Mouse (Mus musculus) neural tube, embryonic 13.5 days (tissue): Measurements from ENCODE around the gene Morc1. TPM values are rescaled to one million over a fixed set of nuclear protein-coding genes. Genes with fewer than 3 reads are reported as not detected.

Experiments
- ATAC-seq: fragments of 200-750 bp; cut with Nextera tagmentation; 2 replicates; pipeline ENCODE4 v1.8.0; 2017; ENCODE audit warnings: low read depth, mild to moderate bottlenecking, moderate TSS enrichment, moderate library complexity
- H3K27ac ChIP-seq: fragments of 300-500 bp; sonication (generic); replicated peaks from 2 replicates; pipeline ENCODE4 v1.5.1; 2015; ENCODE audit warnings: moderate library complexity, mild to moderate bottlenecking, inconsistent platforms
- H3K27me3 ChIP-seq: fragments of 300-500 bp; sonication (generic); 2 replicates; pipeline ENCODE4 v1.6.1; 2015; ENCODE audit warnings: mild to moderate bottlenecking, inconsistent platforms
- H3K36me3 ChIP-seq: fragments of 300-500 bp; sonication (generic); 2 replicates; pipeline ENCODE4 v1.6.1; 2015; ENCODE audit warnings: mild to moderate bottlenecking, inconsistent platforms
- H3K4me1 ChIP-seq: fragments of 300-500 bp; sonication (generic); replicated peaks from 2 replicates; pipeline ENCODE4 v1.6.1; 2015; ENCODE audit warnings: inconsistent platforms
- H3K4me2 ChIP-seq: fragments of 300-500 bp; sonication (generic); 2 replicates; pipeline ENCODE4 v1.6.1; 2015; ENCODE audit warnings: inconsistent platforms, mild to moderate bottlenecking, moderate library complexity
- H3K4me3 ChIP-seq: fragments of 300-500 bp; sonication (generic); 2 replicates; pipeline ENCODE4 v1.5.1; 2015; ENCODE audit warnings: mild to moderate bottlenecking, inconsistent platforms
- H3K9ac ChIP-seq: fragments of 300-500 bp; sonication (generic); 2 replicates; pipeline ENCODE4 v1.6.1; 2015; ENCODE audit warnings: moderate library complexity, mild to moderate bottlenecking, inconsistent platforms
- H3K9me3 ChIP-seq: fragments of 300-500 bp; sonication (generic); 2 replicates; pipeline ENCODE4 v1.6.1; 2016; ENCODE audit warnings: inconsistent platforms
- whole genome bisulfite sequencing: fragments of 180-500 bp; shearing (Covaris S2); methylation state at CpG from one replicate; pipeline ENCODE4 v1.1.7; 2015; 5-methylcytosine and 5-hydroxymethylcytosine counted together
- polyA plus RNA-seq: library from polyadenylated mRNA; unstranded; fragments of >200 nt; fragmentation: Nextera tagmentation; extraction: Ambion mirVana; gene quantifications from 2 replicates; pipeline ENCODE4 v1.2.1, GENCODE M21; 2015

Gene Morc1
- polyA plus RNA-seq, 1 experiment from 2014 or later = 0.33 TPM

DNA sequence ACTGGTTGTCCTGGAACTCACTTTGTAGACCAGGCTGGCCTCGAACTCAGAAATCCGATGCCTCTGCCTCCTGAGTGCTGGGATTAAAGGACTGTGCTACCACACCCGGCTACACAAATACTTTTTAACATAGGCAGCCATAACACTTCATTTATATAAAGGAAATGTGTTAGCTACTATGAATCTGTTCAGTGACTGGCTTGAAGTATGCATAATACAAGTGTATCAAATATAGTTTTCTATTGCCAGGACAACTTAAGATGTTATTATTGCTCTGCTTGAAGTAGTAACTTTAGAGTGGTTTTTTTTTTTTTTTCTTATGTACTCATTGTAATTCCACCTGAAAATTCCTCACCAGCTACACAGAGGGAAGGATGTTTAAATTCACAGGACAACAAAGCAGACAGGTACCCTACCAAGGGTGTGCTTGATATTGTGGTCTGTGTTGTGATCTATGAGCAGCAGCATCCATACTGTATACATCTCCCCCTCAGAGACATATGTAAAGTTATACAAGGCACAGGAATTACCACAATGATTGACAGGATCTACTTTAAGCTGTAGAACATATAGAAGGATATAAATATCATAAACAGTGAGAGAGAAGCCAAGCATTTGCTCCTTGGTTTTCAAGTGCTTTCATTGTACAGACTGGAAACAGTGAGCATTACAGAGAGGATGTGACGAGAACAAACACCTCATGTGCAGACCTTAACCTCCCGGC, 85.9 kb downstream of the Morc1 start:
- H3K27me3 ChIP-seq = no peaks in the 10 kb centered on the region
- H3K4me2 ChIP-seq = no peak overlapping the region
- no peak overlapping the region for H3K27ac ChIP-seq
- 91% methylated on average over 5 of the region's 5 CpGs for WGBS
- H3K9ac ChIP-seq = no peak overlapping the region
- H3K9me3 ChIP-seq = no peaks in the 10 kb centered on the region
- no peaks in the 10 kb centered on the region for H3K36me3 ChIP-seq
- no peak overlapping the region for H3K4me3 ChIP-seq
- ATAC-seq = no peak
- H3K4me1 ChIP-seq = no peaks in the 10 kb centered on the region

DNA sequence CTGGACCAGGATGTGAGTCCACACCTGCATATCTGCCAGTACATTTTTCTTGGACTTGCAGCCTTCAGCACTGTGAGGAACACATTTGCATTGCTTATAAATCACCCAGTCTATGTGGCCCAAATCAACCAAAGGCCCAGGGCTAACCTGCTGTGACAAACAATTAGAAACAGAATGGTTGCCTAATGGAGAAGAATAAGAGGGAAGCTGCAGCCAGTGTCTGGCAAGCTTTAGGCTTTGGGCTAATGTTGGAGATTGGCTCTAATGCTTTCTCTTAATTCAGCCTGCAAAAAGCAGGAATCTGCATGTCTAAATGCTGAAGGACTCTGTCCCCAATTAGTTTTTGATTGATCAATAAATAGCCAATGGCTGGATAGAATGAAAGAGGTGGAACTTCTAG, 88.5 kb downstream of the Morc1 start:
- no peaks in the 10 kb centered on the region for H3K27me3 ChIP-seq
- no peak overlapping the region for H3K9ac ChIP-seq
- no peaks in the 10 kb centered on the region for H3K4me1 ChIP-seq
- no peak overlapping the region for H3K4me2 ChIP-seq
- ATAC-seq = no peak
- no peak overlapping the region for H3K27ac ChIP-seq
- no peaks in the 10 kb centered on the region for H3K36me3 ChIP-seq
- H3K4me3 ChIP-seq = no peak overlapping the region
- no peaks in the 10 kb centered on the region for H3K9me3 ChIP-seq

DNA sequence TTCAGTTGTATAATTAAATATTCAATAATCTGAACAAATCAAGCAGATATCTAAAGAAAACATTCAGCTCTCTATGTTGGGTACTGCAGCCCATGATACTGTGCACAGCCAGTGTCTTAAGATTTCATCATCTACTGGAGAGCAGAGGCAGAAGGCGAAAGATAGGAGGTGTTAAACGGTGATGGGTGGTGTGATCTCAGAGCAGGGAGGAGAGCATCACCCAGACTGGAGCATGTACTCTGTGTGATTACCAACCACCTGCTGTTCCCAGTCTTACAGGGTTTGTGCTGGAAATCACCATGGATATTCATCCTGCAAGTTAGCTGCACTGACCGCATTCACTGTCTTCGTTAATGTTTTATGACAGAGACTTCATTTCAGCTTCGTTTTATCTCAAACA, 106.1 kb downstream of the Morc1 start:
- Histone ChIP-seq H3K4me3 (no peak overlapping the region), H3K27me3 (no peaks in the 10 kb centered on the region), H3K27ac (no peak overlapping the region), H3K9ac (no peak overlapping the region), H3K36me3 (no peaks in the 10 kb centered on the region), H3K4me2 (no peak overlapping the region), H3K4me1 (no peaks in the 10 kb centered on the region), H3K9me3 (no peaks in the 10 kb centered on the region)
- 91% methylated on average over 5 of the region's 5 CpGs for WGBS
- no peak for ATAC-seq

GRCm38 (mm10) chr16:48562290-48563080, 131.4 kb downstream of the Morc1 start:
- Histone ChIP-seq H3K27me3 (no peaks in the 10 kb centered on the region), H3K36me3 (no peaks in the 10 kb centered on the region), H3K9me3 (no peaks in the 10 kb centered on the region), H3K4me1 (peaks cover 5% of the 10 kb centered on the region; the same call in 1 of the 2 replicates), H3K4me2 (no peak overlapping the region), H3K27ac (no peak overlapping the region), H3K4me3 (no peak overlapping the region), H3K9ac (no peak overlapping the region)
- WGBS = 17% methylated on average over 11 of the region's 11 CpGs
- 0 out of 2 replicates have a peak, but pooled peaks have one; percentile 36 for ATAC-seq

- WGBS = 12% methylated on average over 9 of the region's 9 CpGs
- H3K36me3 ChIP-seq = no peaks in the 10 kb centered on the region
- no peak overlapping the region for H3K4me3 ChIP-seq
- ATAC-seq = peak; percentile 88
- no peaks in the 10 kb centered on the region for H3K9me3 ChIP-seq
- H3K4me1 ChIP-seq = no peaks in the 10 kb centered on the region
- no peaks in the 10 kb centered on the region for H3K27me3 ChIP-seq
- no peak overlapping the region for H3K9ac ChIP-seq
- no peak overlapping the region for H3K27ac ChIP-seq
- no peak overlapping the region for H3K4me2 ChIP-seq
These were observed 139.3 kb downstream of the Morc1 start for GRCm38 (mm10) chr16:48570354-48570753.

DNA sequence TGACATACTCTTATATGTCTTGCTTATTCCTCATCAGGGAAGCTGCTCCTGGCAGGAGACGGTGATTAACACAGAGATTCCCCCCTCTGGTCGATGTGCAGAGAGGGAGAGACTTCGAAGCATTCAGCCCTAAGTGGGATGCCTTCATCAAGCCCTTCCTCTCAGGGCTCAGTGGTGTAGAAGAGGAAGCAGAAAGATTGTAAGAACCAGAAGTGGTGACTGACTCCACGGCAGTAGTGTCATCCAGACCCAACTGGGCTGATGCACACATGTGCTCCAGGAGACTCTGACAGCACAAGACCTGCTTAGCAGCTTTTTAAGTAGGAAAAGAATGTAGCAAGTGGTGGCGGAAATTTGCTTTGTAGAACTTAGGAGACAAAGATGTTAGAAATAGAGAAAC, 143.0 kb downstream of the Morc1 start:
- Histone ChIP-seq H3K4me2 (no peak overlapping the region), H3K36me3 (no peaks in the 10 kb centered on the region), H3K27me3 (no peaks in the 10 kb centered on the region), H3K9me3 (no peaks in the 10 kb centered on the region), H3K9ac (no peak overlapping the region), H3K4me3 (no peak overlapping the region), H3K27ac (no peak overlapping the region), H3K4me1 (no peaks in the 10 kb centered on the region)
- no peak for ATAC-seq
- 78% methylated on average over 5 of the region's 5 CpGs for WGBS

DNA sequence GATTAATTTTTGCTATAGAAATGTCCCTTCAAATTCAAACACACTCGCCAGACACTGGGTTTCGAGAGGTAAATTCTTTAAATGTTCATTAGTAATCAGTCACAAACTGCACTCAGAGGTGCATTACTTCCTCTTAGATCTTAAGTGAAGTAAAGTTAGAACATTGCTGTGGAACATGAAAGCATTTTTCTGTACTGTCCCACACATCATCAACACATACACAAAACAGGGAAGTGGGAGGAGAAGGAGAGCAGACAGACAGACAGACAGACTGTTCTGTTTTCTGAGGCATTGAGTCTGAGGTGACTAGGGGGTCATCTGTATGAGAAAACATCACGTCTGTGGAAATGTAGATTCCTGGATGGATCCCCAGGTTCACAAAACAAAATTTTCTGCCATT, 143.5 kb downstream of the Morc1 start:
- no peak for ATAC-seq
- WGBS = 86% methylated on average over 3 of the region's 3 CpGs
- H3K4me1 ChIP-seq = no peaks in the 10 kb centered on the region

GRCm38 (mm10) chr16:48585369-48585768, 154.3 kb downstream of the Morc1 start:
- Histone ChIP-seq H3K9me3 (0 out of 2 replicates have a peak, but pooled peaks cover 5% of the 10 kb centered on the region), H3K4me3 (no peak overlapping the region), H3K27me3 (no peaks in the 10 kb centered on the region), H3K9ac (no peak overlapping the region), H3K27ac (no peak overlapping the region), H3K4me2 (no peak overlapping the region), H3K4me1 (no peaks in the 10 kb centered on the region), H3K36me3 (no peaks in the 10 kb centered on the region)
- no peak for ATAC-seq
- whole genome bisulfite sequencing = 78% methylated on average over 6 of the region's 6 CpGs

More for the DNA sequence above, 143.5 kb downstream of the Morc1 start:
- Histone ChIP-seq H3K9ac (no peak overlapping the region), H3K4me3 (no peak overlapping the region), H3K9me3 (no peaks in the 10 kb centered on the region), H3K27ac (no peak overlapping the region), H3K27me3 (no peaks in the 10 kb centered on the region), H3K4me2 (no peak overlapping the region), H3K36me3 (no peaks in the 10 kb centered on the region)

GRCm38 (mm10) chr16:48594457-48594856, 163.4 kb downstream of the Morc1 start:
- WGBS = 91% methylated on average over 5 of the region's 5 CpGs
- ATAC-seq = no peak

GRCm38 (mm10) chr16:48595216-48595615, 164.2 kb downstream of the Morc1 start:
- H3K4me1 ChIP-seq = no peaks in the 10 kb centered on the region
- no peaks in the 10 kb centered on the region for H3K27me3 ChIP-seq
- peak; percentile 87 for ATAC-seq
- no peak overlapping the region for H3K4me2 ChIP-seq
- 30% methylated on average over 1 of the region's 1 CpGs for WGBS
- H3K4me3 ChIP-seq = no peak overlapping the region
- no peaks in the 10 kb centered on the region for H3K36me3 ChIP-seq
- H3K9me3 ChIP-seq = no peaks in the 10 kb centered on the region
- H3K9ac ChIP-seq = no peak overlapping the region
- H3K27ac ChIP-seq = no peak overlapping the region

More at GRCm38 (mm10) chr16:48594457-48594856, 163.4 kb downstream of the Morc1 start:
- no peaks in the 10 kb centered on the region for H3K9me3 ChIP-seq
- no peaks in the 10 kb centered on the region for H3K36me3 ChIP-seq
- H3K27ac ChIP-seq = no peak overlapping the region
- H3K4me3 ChIP-seq = no peak overlapping the region
- no peak overlapping the region for H3K4me2 ChIP-seq
- no peaks in the 10 kb centered on the region for H3K27me3 ChIP-seq
- no peak overlapping the region for H3K9ac ChIP-seq
- no peaks in the 10 kb centered on the region for H3K4me1 ChIP-seq

- WGBS = 88% methylated on average over 2 of the region's 2 CpGs
- Histone ChIP-seq H3K9ac (no peak overlapping the region), H3K27me3 (no peaks in the 10 kb centered on the region), H3K4me2 (no peak overlapping the region), H3K36me3 (no peaks in the 10 kb centered on the region), H3K9me3 (no peaks in the 10 kb centered on the region), H3K4me3 (no peak overlapping the region), H3K27ac (no peak overlapping the region), H3K4me1 (no peaks in the 10 kb centered on the region)
- ATAC-seq = no peak
These were observed 172.7 kb downstream of the Morc1 start for GRCm38 (mm10) chr16:48603735-48604211.

DNA sequence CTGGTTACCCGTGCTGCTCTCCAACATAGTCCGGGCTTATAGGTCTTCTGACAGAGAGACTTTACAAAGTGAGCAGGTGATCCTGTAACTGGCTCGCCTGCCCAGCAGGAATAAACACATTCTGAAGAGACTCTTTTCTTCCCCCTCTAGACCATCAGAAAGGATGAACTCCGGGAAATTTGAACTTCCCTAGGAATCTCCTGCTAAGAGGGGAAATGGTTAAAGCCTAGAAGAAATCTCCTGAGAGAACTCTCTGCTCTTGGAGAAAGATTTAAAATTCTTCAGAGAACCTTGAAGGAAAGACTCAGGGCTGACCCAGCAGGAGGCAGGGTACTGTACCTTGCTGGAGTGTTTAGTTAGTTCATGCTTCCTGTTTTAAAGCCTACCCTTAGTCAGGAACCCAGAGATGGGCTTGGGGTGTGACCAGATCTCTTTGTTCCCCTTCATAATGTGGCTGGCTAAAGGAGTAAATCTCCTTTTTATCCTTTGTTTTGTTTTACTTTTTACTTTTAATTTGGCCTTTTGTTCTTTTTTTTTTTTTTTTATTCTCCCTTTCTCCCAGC, 175.5 kb downstream of the Morc1 start:
- H3K4me1 ChIP-seq = no peaks in the 10 kb centered on the region
- no peak for ATAC-seq
- no peaks in the 10 kb centered on the region for H3K27me3 ChIP-seq
- no peak overlapping the region for H3K4me2 ChIP-seq
- H3K27ac ChIP-seq = no peak overlapping the region
- H3K4me3 ChIP-seq = no peak overlapping the region
- no peaks in the 10 kb centered on the region for H3K9me3 ChIP-seq
- H3K36me3 ChIP-seq = no peaks in the 10 kb centered on the region
- 68% methylated on average over 4 of the region's 4 CpGs for WGBS
- no peak overlapping the region for H3K9ac ChIP-seq
